Mouse (Mus musculus): ENCODE results near the gene Trpc7. TPM values are rescaled to one million over a fixed set of nuclear protein-coding genes. Genes with fewer than 3 reads are reported as not detected.
A peak's percentile ranks its signal among the peaks of the same experiment; 100 is the strongest.

Trpc7 gene
- polyA plus RNA-seq, 1 experiment: not detected

DNA sequence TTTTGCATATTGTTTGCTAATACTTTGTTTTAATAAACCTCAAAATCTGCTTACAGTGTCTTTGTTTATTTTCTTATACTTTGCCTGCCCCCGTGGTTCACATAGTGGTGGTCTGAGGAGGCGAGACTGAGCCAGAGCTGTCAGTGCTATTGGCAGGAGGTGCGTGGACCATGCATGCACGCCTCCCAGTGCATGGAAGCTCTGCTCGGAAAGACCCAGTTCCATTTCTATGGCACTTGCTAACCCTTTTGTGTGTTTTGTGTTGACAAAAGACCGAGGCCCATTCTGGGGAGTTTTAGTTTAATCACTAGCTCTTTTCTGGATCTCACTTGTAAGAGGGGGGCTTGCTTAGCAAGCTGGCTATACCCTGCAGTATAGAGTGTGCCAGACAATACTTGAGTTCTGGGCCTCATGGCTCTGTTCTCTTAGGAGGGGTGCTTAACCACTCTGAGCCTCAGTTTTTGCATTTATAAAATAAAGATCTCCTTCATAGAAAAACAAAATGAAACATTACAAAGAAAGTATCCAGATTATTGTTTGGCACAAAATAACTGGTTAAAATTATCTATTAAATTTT, 153.4 kb downstream of the Trpc7 start:
- Histone ChIP-seq H3K9me3 (replicated peaks; ENCODE audit: control insufficient read depth, insufficient read depth, low read length, poor library complexity, severe bottlenecking) (no peaks in the 10 kb centered on the region), H3K9ac (ENCODE audit: low read depth, poor library complexity, severe bottlenecking) (no peak overlapping the region), H3K4me1 (ENCODE audit: control insufficient read depth, insufficient read depth, low read length) (no peaks in the 10 kb centered on the region), H3K27ac (ENCODE audit: insufficient read depth, low read length) (no peak overlapping the region), H3K27me3 (ENCODE audit: control insufficient read depth, insufficient read depth, low read length, poor library complexity, severe bottlenecking) (no peaks in the 10 kb centered on the region), H3K4me3 (ENCODE audit: low read depth, low read length) (no peak overlapping the region), H3K36me3 (ENCODE audit: control insufficient read depth, insufficient read depth, low read length, poor library complexity, severe bottlenecking) (no peaks in the 10 kb centered on the region; the same call in 1 of the 2 replicates)
- TF ChIP-seq CTCF (IDR thresholded peaks at IDR 0.05; ENCODE audit: low read depth, low read length) (no peak), POLR2A (IDR thresholded peaks at IDR 0.05; ENCODE audit: insufficient read depth, low read length) (no peak), EP300 (IDR thresholded peaks at IDR 0.05; ENCODE audit: insufficient read depth, low read depth, low read length) (no peak)

DNA sequence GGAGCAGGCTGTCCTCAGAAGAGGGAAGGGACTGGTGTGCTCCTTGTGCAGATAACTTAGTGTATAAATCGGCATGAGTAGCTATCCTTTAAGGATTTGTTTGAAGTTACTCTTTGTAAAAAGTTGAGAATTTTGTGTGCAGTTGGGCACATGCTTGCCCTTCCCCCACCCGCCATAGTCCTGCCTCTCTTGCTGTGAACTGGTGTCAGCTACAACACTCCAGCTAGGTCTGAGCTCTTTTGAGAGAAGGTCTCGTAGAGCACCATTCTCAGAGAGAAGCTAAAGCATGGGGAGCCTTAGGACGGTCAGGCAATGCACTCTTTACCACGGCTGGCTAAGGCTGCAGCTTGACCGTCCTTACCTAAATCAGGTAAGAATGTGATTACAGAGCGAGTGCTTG, 154.1 kb downstream of the Trpc7 start:
- Histone ChIP-seq H3K36me3 (ENCODE audit: control insufficient read depth, insufficient read depth, low read length, poor library complexity, severe bottlenecking) (no peaks in the 10 kb centered on the region; the same call in 1 of the 2 replicates), H3K27me3 (ENCODE audit: control insufficient read depth, insufficient read depth, low read length, poor library complexity, severe bottlenecking) (no peaks in the 10 kb centered on the region), H3K4me1 (ENCODE audit: control insufficient read depth, insufficient read depth, low read length) (no peaks in the 10 kb centered on the region), H3K27ac (ENCODE audit: insufficient read depth, low read length) (no peak overlapping the region), H3K9me3 (replicated peaks; ENCODE audit: control insufficient read depth, insufficient read depth, low read length, poor library complexity, severe bottlenecking) (no peaks in the 10 kb centered on the region), H3K9ac (ENCODE audit: low read depth, poor library complexity, severe bottlenecking) (no peak overlapping the region), H3K4me3 (ENCODE audit: low read depth, low read length) (no peak overlapping the region)
- TF ChIP-seq POLR2A (IDR thresholded peaks at IDR 0.05; ENCODE audit: insufficient read depth, low read length) (no peak), EP300 (IDR thresholded peaks at IDR 0.05; ENCODE audit: insufficient read depth, low read depth, low read length) (no peak), CTCF (IDR thresholded peaks at IDR 0.05; ENCODE audit: low read depth, low read length) (no peak)

DNA sequence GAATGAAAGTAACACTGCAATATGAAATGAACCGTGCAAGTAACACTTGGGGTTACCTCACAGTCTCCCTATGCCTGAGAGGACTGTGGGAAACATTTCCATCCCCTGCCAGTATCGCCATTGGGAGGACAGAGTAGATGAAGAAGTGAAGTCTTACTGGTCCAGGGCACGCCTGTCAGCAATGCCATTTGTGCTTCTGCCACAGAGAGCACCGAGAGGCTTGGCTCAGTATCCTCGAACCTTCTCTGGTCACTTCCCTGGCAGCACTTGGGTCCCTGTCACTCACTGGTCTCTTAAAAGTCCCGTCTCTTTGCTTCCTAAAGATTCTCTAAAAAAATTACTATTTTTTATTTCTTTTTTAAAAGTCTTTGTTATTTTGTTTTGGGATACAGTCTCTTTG, 155.3 kb downstream of the Trpc7 start:
- no peak overlapping the region for H3K4me3 ChIP-seq (ENCODE audit: low read depth, low read length)
- no peaks in the 10 kb centered on the region for H3K9me3 ChIP-seq (replicated peaks; ENCODE audit: control insufficient read depth, insufficient read depth, low read length, poor library complexity, severe bottlenecking)
- no peaks in the 10 kb centered on the region for H3K27me3 ChIP-seq (ENCODE audit: control insufficient read depth, insufficient read depth, low read length, poor library complexity, severe bottlenecking)
- no peak overlapping the region for H3K27ac ChIP-seq (ENCODE audit: insufficient read depth, low read length)
- H3K36me3 ChIP-seq (ENCODE audit: control insufficient read depth, insufficient read depth, low read length, poor library complexity, severe bottlenecking): no peaks in the 10 kb centered on the region; the same call in 1 of the 2 replicates
- H3K4me1 ChIP-seq (ENCODE audit: control insufficient read depth, insufficient read depth, low read length): no peaks in the 10 kb centered on the region
- TF ChIP-seq EP300 (IDR thresholded peaks at IDR 0.05; ENCODE audit: insufficient read depth, low read depth, low read length): no peak
- TF ChIP-seq POLR2A (IDR thresholded peaks at IDR 0.05; ENCODE audit: insufficient read depth, low read length): no peak
- no peak for TF ChIP-seq CTCF (IDR thresholded peaks at IDR 0.05; ENCODE audit: low read depth, low read length)
- H3K9ac ChIP-seq (ENCODE audit: low read depth, poor library complexity, severe bottlenecking): no peak overlapping the region

DNA sequence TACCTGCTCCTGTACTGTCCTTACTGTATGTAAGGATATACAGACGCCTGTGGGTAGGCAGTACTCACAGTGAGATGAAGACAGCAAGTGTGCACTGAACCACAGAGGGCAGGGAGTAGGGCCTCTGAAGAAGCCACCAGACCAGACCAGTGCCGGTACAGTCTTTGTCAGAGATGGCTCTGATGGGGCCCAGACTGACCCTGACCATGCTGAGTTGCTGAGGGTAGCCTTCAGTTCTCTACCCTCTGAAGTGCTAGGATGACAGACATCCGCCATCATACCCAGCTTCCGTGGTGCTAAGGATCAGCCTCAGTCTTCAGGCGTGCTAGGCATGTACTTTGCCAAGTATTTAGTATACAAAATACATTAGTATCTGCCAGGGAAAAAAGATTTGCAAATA, 156.2 kb downstream of the Trpc7 start:
- no peaks in the 10 kb centered on the region for H3K9me3 ChIP-seq (replicated peaks; ENCODE audit: control insufficient read depth, insufficient read depth, low read length, poor library complexity, severe bottlenecking)
- no peak overlapping the region for H3K27ac ChIP-seq (ENCODE audit: insufficient read depth, low read length)
- no peak overlapping the region for H3K4me3 ChIP-seq (ENCODE audit: low read depth, low read length)
- no peak overlapping the region for H3K9ac ChIP-seq (ENCODE audit: low read depth, poor library complexity, severe bottlenecking)
- TF ChIP-seq POLR2A (IDR thresholded peaks at IDR 0.05; ENCODE audit: insufficient read depth, low read length) (no peak), CTCF (IDR thresholded peaks at IDR 0.05; ENCODE audit: low read depth, low read length) (no peak)
- H3K36me3 ChIP-seq (ENCODE audit: control insufficient read depth, insufficient read depth, low read length, poor library complexity, severe bottlenecking): no peaks in the 10 kb centered on the region; the same call in 1 of the 2 replicates
- H3K27me3 ChIP-seq (ENCODE audit: control insufficient read depth, insufficient read depth, low read length, poor library complexity, severe bottlenecking): no peaks in the 10 kb centered on the region
- H3K4me1 ChIP-seq (ENCODE audit: control insufficient read depth, insufficient read depth, low read length): no peaks in the 10 kb centered on the region

DNA sequence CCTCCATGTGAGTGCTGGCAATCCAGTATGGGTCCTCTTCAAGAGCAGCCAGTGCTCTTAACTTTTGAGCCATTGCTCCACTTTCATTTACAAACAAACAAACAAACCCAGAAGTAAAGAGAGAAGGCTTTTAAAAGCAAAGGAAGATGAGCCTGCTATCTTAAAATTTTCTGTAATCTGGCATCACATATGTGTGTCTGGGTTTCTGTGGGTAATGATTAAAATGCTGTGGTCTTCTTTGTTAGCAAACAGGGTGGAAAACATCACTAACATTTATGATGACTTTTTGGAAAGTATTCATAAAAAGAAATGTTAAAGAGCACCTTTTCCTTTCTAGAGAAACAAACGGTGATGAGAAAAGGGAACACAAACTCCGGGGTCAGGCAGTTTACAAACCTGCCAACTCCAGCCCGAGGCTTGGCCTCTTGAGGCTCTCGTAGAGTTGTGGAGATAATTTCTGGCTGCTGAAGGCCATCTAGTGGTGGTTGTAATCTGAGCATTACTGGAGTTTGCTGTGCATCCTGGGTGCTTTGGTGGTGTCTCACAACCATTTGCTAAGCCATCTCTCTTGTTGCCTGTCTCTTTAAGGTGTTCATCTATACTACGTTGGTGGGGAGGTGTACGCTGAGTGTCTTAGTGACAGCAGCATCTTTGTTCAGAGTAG, 160.4 kb downstream of the Trpc7 start:
- peaks cover 2% of the 10 kb centered on the region; the same call in 1 of the 2 replicates for H3K36me3 ChIP-seq (ENCODE audit: control insufficient read depth, insufficient read depth, low read length, poor library complexity, severe bottlenecking)
- H3K9me3 ChIP-seq (replicated peaks; ENCODE audit: control insufficient read depth, insufficient read depth, low read length, poor library complexity, severe bottlenecking): no peaks in the 10 kb centered on the region
- TF ChIP-seq POLR2A (IDR thresholded peaks at IDR 0.05; ENCODE audit: insufficient read depth, low read length): no peak
- peak; percentile 9 for TF ChIP-seq CTCF (IDR thresholded peaks at IDR 0.05; ENCODE audit: low read depth, low read length)
- no peak overlapping the region for H3K4me3 ChIP-seq (ENCODE audit: low read depth, low read length)
- no peaks in the 10 kb centered on the region for H3K27me3 ChIP-seq (ENCODE audit: control insufficient read depth, insufficient read depth, low read length, poor library complexity, severe bottlenecking)
- H3K4me1 ChIP-seq (ENCODE audit: control insufficient read depth, insufficient read depth, low read length): no peaks in the 10 kb centered on the region
- no peak overlapping the region for H3K27ac ChIP-seq (ENCODE audit: insufficient read depth, low read length)
- H3K9ac ChIP-seq (ENCODE audit: low read depth, poor library complexity, severe bottlenecking): no peak overlapping the region

DNA sequence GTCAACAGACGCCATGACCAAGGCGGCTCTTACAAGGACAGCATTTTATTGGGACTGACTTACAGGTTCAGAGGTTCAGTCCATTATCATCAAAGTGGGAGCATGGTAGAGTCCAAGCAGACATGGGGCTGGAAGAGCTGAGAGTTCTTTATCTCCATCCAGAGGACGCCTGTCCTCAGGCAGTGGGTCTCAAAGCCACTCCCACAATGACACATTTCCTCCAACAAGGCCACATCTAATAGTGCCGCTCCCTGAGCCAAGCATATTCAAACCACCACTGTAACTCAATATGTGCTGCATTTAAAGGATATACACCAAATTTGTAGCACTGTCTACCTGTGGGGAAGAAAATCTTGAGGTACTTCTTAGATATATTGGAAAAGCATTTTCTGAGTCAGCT, 161.2 kb downstream of the Trpc7 start:
- Histone ChIP-seq H3K4me3 (ENCODE audit: low read depth, low read length) (no peak overlapping the region), H3K27ac (ENCODE audit: insufficient read depth, low read length) (no peak overlapping the region), H3K9ac (ENCODE audit: low read depth, poor library complexity, severe bottlenecking) (no peak overlapping the region), H3K36me3 (ENCODE audit: control insufficient read depth, insufficient read depth, low read length, poor library complexity, severe bottlenecking) (peaks cover 2% of the 10 kb centered on the region; the same call in 1 of the 2 replicates), H3K9me3 (replicated peaks; ENCODE audit: control insufficient read depth, insufficient read depth, low read length, poor library complexity, severe bottlenecking) (no peaks in the 10 kb centered on the region), H3K4me1 (ENCODE audit: control insufficient read depth, insufficient read depth, low read length) (no peaks in the 10 kb centered on the region), H3K27me3 (ENCODE audit: control insufficient read depth, insufficient read depth, low read length, poor library complexity, severe bottlenecking) (no peaks in the 10 kb centered on the region)
- TF ChIP-seq POLR2A (IDR thresholded peaks at IDR 0.05; ENCODE audit: insufficient read depth, low read length) (no peak), CTCF (IDR thresholded peaks at IDR 0.05; ENCODE audit: low read depth, low read length) (no peak), EP300 (IDR thresholded peaks at IDR 0.05; ENCODE audit: insufficient read depth, low read depth, low read length) (no peak)
